Mouse (Mus musculus): ENCODE measurements around the gene Klc3. TPM values are rescaled to one million over a fixed set of nuclear protein-coding genes. Genes with fewer than 3 reads are reported as not detected.

Klc3 gene
- polyA plus RNA-seq (2015; fragmentation: Nextera tagmentation; extraction: Ambion mirVana): 0.34 and 0.51 TPM in 2 replicates

DNA sequence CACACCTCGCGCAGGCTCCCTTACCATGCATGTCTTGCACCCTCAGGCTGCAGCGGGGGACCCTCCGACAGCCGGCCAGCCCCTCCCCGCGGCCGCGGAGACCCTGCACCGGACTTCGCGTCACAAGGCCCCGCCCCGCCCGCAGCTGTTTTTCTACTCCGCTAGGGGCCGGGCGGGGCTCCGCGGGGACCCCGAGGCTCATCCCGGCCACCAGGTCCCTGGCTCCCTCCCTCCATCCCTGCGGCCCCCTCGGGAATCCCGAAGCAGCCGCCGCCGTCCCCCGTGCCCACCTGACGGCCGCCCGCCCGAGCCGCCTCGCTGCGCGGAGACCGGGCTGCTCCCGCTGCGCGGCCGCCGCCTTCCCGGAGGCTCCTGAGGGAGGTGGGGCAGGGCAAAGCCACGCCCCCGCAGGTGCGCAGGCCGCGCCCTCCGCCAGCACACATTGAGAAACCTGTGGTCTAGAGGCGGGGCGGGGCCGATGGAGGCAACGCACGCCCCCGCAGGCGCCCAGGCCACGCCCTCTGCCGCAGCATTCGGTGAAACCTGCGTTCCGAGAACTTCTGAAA, at the start of gene Klc3:
TSS of gene Klc3 (minus strand) at position 374 of the 566 bp plus-strand sequence.
- WGBS (ENCODE audit: insufficient replicate concordance): 0% methylated on average over 59 of the region's 62 CpGs
- peak; percentile 78 for ATAC-seq (ENCODE audit: low read depth)

DNA sequence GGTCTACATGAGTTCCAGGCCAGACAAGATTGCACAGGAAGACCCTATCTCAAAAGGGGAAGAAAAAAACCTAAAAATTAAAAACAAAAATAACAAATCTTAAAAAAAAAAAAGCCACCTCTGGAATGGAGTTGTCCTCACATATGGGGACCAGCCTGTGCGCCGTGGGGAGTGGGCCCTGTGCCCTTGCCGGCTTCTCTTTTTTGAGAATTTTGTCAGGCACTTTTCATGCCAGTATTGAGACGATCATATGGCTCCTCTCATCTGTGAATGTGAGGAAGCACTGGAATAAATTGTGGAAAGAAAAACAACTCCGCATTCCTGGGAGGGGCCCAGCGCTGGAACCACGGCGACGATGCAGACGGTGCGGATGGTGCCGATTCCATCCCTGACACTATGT, 45.3 kb upstream of the Klc3 start:
- no peak overlapping the region for H3K4me2 ChIP-seq (ENCODE audit: low read depth, low read length)
- H3K9ac ChIP-seq (ENCODE audit: low read depth, low read length): no peak overlapping the region
- no peaks in the 10 kb centered on the region for H3K4me1 ChIP-seq (ENCODE audit: control insufficient read depth, low read depth, low read length)
- H3K4me3 ChIP-seq (ENCODE audit: low read depth, low read length): no peak overlapping the region
- WGBS (ENCODE audit: insufficient replicate concordance): 87% methylated on average over 12 of the region's 12 CpGs
- no peaks in the 10 kb centered on the region for H3K9me3 ChIP-seq (replicated peaks; ENCODE audit: control insufficient read depth, low read length)
- H3K27me3 ChIP-seq (ENCODE audit: control insufficient read depth, insufficient read depth, low read depth, low read length): no peaks in the 10 kb centered on the region
- H3K27ac ChIP-seq (ENCODE audit: low read length): no peak overlapping the region
- no peaks in the 10 kb centered on the region for H3K36me3 ChIP-seq (ENCODE audit: control insufficient read depth, insufficient read depth)
- ATAC-seq (ENCODE audit: low read depth): no peak

More for the DNA sequence above, at the start of gene Klc3:
- Histone ChIP-seq H3K4me1 (ENCODE audit: control insufficient read depth, low read depth, low read length) (peaks cover 15% of the 10 kb centered on the region), H3K27ac (ENCODE audit: low read length) (no peak within 1 kb of the TSS), H3K36me3 (ENCODE audit: control insufficient read depth, insufficient read depth) (no peaks in the 10 kb centered on the region), H3K27me3 (ENCODE audit: control insufficient read depth, insufficient read depth, low read depth, low read length) (peaks cover 45% of the 10 kb centered on the region), H3K9me3 (replicated peaks; ENCODE audit: control insufficient read depth, low read length) (peaks cover 7% of the 10 kb centered on the region), H3K4me2 (ENCODE audit: low read depth, low read length) (peak within 1 kb of the TSS; percentile 85), H3K9ac (ENCODE audit: low read depth, low read length) (peak within 1 kb of the TSS; percentile 20; the same call in 1 of the 2 replicates), H3K4me3 (ENCODE audit: low read depth, low read length) (peak within 1 kb of the TSS; percentile 62)

DNA sequence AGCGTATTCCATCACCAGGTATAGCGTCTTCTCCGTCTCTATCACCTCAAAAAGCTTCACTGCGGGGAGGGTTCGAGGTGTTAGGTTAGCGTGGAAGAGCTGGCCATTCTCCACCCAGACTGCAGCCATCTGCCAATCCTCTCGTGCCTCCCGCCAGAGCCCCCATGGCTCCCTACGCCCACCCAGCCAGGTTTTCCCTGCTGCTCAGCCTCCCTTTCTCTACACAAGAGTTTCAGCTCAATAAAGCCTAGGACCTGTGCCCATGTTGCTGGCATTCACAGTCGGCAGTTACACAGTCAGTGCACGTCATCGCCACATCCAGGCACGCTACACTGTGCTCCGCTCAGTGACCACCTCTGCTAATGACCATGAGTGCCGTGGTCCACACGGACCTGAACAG, 43.8 kb upstream of the Klc3 start:
- WGBS (ENCODE audit: insufficient replicate concordance): 80% methylated on average over 16 of the region's 16 CpGs
- no peaks in the 10 kb centered on the region for H3K4me1 ChIP-seq (ENCODE audit: control insufficient read depth, low read depth, low read length)

DNA sequence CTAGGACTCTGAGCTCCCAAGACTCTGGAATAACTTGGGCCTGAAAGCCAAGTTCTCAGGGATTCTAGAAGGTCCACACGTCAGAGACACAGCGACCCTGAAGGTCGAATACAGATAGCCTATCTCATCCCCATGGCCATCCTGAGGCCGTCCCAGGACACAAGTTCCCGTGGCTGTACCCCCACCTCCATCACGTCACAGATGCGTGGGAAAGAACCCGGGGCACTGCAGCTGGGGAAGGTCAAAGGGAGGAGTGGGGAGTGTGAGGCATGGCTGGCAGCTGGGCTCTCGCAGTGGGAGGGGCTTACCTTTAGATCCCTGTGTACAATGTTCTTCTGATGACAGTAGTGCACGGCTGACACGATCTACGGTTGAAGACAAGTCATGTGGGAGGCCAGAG, 40.9 kb upstream of the Klc3 start:
- 73% methylated on average over 12 of the region's 12 CpGs for WGBS (ENCODE audit: insufficient replicate concordance)
- no peak for ATAC-seq (ENCODE audit: low read depth)
- no peaks in the 10 kb centered on the region for H3K27me3 ChIP-seq (ENCODE audit: control insufficient read depth, insufficient read depth, low read depth, low read length)

More for the DNA sequence above, 43.8 kb upstream of the Klc3 start:
- no peaks in the 10 kb centered on the region for H3K9me3 ChIP-seq (replicated peaks; ENCODE audit: control insufficient read depth, low read length)
- no peaks in the 10 kb centered on the region for H3K27me3 ChIP-seq (ENCODE audit: control insufficient read depth, insufficient read depth, low read depth, low read length)
- no peak overlapping the region for H3K4me2 ChIP-seq (ENCODE audit: low read depth, low read length)
- H3K27ac ChIP-seq (ENCODE audit: low read length): no peak overlapping the region
- no peaks in the 10 kb centered on the region for H3K36me3 ChIP-seq (ENCODE audit: control insufficient read depth, insufficient read depth)
- no peak for ATAC-seq (ENCODE audit: low read depth)
- H3K4me3 ChIP-seq (ENCODE audit: low read depth, low read length): no peak overlapping the region
- no peak overlapping the region for H3K9ac ChIP-seq (ENCODE audit: low read depth, low read length)

DNA sequence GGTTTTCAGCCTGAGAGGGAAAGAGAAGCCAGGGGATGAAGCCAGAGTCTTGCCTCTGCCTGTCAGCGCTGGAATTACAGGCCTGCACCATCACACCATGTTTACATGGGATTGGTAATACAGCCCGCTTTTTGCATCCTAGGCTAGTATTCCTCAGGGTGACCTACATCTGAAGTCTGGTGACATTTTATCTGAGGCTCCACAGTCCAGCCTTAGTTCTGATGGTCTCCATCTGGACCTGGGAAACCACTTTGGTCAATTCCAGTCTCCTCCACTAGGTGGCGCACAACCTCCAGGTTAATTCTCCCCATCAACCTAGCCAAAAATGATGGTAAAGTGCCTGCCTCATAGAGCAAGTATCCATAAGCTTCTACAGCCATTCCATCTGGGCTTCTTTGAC, 39.4 kb upstream of the Klc3 start:
- no peaks in the 10 kb centered on the region for H3K9me3 ChIP-seq (replicated peaks; ENCODE audit: control insufficient read depth, low read length)
- no peak overlapping the region for H3K4me2 ChIP-seq (ENCODE audit: low read depth, low read length)
- no peak overlapping the region for H3K27ac ChIP-seq (ENCODE audit: low read length)
- no peak overlapping the region for H3K4me3 ChIP-seq (ENCODE audit: low read depth, low read length)
- no peak for ATAC-seq (ENCODE audit: low read depth)
- WGBS (ENCODE audit: insufficient replicate concordance): 38% methylated on average over 3 of the region's 3 CpGs
- H3K36me3 ChIP-seq (ENCODE audit: control insufficient read depth, insufficient read depth): no peaks in the 10 kb centered on the region; the same call in 1 of the 2 replicates
- H3K9ac ChIP-seq (ENCODE audit: low read depth, low read length): no peak overlapping the region
- no peaks in the 10 kb centered on the region for H3K4me1 ChIP-seq (ENCODE audit: control insufficient read depth, low read depth, low read length)
- H3K27me3 ChIP-seq (ENCODE audit: control insufficient read depth, insufficient read depth, low read depth, low read length): no peaks in the 10 kb centered on the region

More for the DNA sequence above, 40.9 kb upstream of the Klc3 start:
- Histone ChIP-seq H3K4me2 (ENCODE audit: low read depth, low read length) (no peak overlapping the region), H3K9me3 (replicated peaks; ENCODE audit: control insufficient read depth, low read length) (no peaks in the 10 kb centered on the region), H3K4me3 (ENCODE audit: low read depth, low read length) (no peak overlapping the region), H3K36me3 (ENCODE audit: control insufficient read depth, insufficient read depth) (no peaks in the 10 kb centered on the region; the same call in 1 of the 2 replicates), H3K4me1 (ENCODE audit: control insufficient read depth, low read depth, low read length) (no peaks in the 10 kb centered on the region), H3K27ac (ENCODE audit: low read length) (no peak overlapping the region), H3K9ac (ENCODE audit: low read depth, low read length) (no peak overlapping the region)

DNA sequence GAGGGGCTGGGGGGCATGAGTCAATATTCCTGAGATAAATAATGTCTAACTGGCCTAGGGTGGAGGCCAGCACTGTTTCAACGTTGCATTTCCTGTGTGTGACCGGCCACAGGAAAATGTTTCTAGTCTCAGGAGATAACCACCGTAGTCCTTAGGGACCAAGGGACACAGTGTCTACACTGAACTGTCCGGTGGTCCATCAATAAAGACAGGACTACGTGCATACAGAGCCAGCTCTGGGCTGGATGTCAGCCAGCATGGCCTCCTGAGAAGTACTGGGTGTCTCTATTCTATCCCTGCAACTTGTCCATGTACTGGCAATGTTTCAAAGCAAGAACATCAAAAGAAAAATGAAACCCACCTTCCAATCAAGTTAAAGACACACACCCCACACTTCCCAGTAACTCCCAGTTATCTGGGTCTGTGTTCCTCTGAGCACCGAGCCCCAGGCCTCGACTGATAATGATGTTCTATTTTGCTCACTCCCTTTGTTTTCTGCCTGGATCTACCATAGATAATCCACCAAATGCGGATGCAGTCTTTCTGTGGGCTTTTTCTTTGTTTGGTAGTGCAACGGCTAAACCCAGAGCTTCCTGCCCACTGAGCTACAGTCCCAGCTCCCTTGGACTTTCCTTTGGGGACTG, 37.7 kb upstream of the Klc3 start:
- H3K4me2 ChIP-seq (ENCODE audit: low read depth, low read length): no peak overlapping the region
- H3K27ac ChIP-seq (ENCODE audit: low read length): no peak overlapping the region
- H3K9me3 ChIP-seq (replicated peaks; ENCODE audit: control insufficient read depth, low read length): no peaks in the 10 kb centered on the region
- H3K4me3 ChIP-seq (ENCODE audit: low read depth, low read length): no peak overlapping the region
- no peaks in the 10 kb centered on the region for H3K4me1 ChIP-seq (ENCODE audit: control insufficient read depth, low read depth, low read length)
- peaks cover 2% of the 10 kb centered on the region for H3K36me3 ChIP-seq (ENCODE audit: control insufficient read depth, insufficient read depth)
- 45% methylated on average over 9 of the region's 9 CpGs for WGBS (ENCODE audit: insufficient replicate concordance)
- ATAC-seq (ENCODE audit: low read depth): peak; percentile 59
- H3K27me3 ChIP-seq (ENCODE audit: control insufficient read depth, insufficient read depth, low read depth, low read length): no peaks in the 10 kb centered on the region
- no peak overlapping the region for H3K9ac ChIP-seq (ENCODE audit: low read depth, low read length)

DNA sequence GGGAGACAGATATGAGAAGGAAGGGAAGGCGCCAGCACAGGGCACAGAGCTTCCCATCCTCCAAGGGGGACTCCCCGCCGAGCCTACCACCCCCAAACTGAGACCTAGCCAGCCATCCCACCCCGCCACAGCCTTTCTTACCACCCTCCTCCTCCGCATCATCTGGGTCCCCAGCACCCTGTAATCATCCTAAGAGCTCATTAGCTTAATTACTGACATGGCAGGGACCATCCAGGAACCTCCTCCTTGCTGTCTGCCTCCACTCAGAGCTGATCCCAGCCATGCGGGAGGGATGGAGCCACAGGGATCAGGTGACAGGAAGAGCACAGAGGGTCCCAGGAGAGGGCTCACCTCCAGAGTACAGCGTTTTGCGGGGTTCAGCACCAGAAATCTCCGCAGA, 33.1 kb upstream of the Klc3 start:
- Histone ChIP-seq H3K27ac (ENCODE audit: low read length) (no peak overlapping the region), H3K9me3 (replicated peaks; ENCODE audit: control insufficient read depth, low read length) (no peaks in the 10 kb centered on the region), H3K4me3 (ENCODE audit: low read depth, low read length) (no peak overlapping the region), H3K36me3 (ENCODE audit: control insufficient read depth, insufficient read depth) (peaks cover 13% of the 10 kb centered on the region), H3K4me2 (ENCODE audit: low read depth, low read length) (no peak overlapping the region), H3K4me1 (ENCODE audit: control insufficient read depth, low read depth, low read length) (no peaks in the 10 kb centered on the region), H3K27me3 (ENCODE audit: control insufficient read depth, insufficient read depth, low read depth, low read length) (no peaks in the 10 kb centered on the region), H3K9ac (ENCODE audit: low read depth, low read length) (no peak overlapping the region)
- ATAC-seq (ENCODE audit: low read depth): no peak
- 75% methylated on average over 9 of the region's 9 CpGs for WGBS (ENCODE audit: insufficient replicate concordance)

DNA sequence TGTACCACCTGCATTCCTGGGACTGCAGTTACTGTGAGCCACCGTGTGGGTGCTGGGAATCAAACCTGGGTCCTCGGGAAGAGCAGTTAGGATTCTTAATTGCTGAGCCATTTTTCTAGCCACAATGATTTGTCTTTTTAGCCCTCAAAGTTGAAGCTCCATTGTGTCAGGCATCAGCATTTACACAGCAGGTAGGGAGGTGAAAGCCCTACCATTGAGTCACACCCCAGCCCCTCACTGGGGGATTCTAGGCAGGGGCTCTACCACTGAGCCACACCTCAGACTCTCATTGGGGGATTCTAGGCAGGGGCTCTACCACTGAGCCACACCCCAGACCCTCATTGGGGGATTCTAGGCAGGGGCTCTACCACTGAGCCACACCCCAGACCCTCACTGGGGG, 32.4 kb upstream of the Klc3 start:
- Histone ChIP-seq H3K36me3 (ENCODE audit: control insufficient read depth, insufficient read depth) (peaks cover 13% of the 10 kb centered on the region), H3K27me3 (ENCODE audit: control insufficient read depth, insufficient read depth, low read depth, low read length) (no peaks in the 10 kb centered on the region), H3K4me2 (ENCODE audit: low read depth, low read length) (no peak overlapping the region), H3K9ac (ENCODE audit: low read depth, low read length) (no peak overlapping the region), H3K4me1 (ENCODE audit: control insufficient read depth, low read depth, low read length) (no peaks in the 10 kb centered on the region), H3K9me3 (replicated peaks; ENCODE audit: control insufficient read depth, low read length) (no peaks in the 10 kb centered on the region), H3K27ac (ENCODE audit: low read length) (no peak overlapping the region), H3K4me3 (ENCODE audit: low read depth, low read length) (no peak overlapping the region)
- ATAC-seq (ENCODE audit: low read depth): no peak
- 62% methylated on average over 2 of the region's 2 CpGs for WGBS (ENCODE audit: insufficient replicate concordance)

DNA sequence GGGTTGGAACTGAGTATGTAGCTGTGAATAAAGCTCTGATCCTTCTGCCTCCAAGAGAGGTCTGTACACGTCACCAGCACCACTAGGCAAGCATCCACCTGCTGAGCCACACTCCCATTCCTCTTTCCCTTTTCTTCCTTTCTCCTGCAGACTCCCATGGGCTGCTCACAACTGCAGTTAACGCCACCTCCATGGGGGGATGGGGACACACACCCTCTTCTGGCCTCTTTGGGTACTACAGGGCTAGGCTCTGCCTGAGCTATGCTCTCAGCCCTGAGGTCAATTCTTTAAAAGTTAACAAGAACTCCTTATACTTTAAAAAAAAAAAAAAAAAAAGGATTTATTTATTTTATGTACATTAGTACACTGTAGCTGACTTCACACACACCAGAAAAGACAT, 28.6 kb upstream of the Klc3 start:
- no peak for ATAC-seq (ENCODE audit: low read depth)
- Histone ChIP-seq H3K27me3 (ENCODE audit: control insufficient read depth, insufficient read depth, low read depth, low read length) (no peaks in the 10 kb centered on the region), H3K9ac (ENCODE audit: low read depth, low read length) (no peak overlapping the region), H3K9me3 (replicated peaks; ENCODE audit: control insufficient read depth, low read length) (no peaks in the 10 kb centered on the region), H3K4me1 (ENCODE audit: control insufficient read depth, low read depth, low read length) (no peaks in the 10 kb centered on the region), H3K4me2 (ENCODE audit: low read depth, low read length) (no peak overlapping the region), H3K4me3 (ENCODE audit: low read depth, low read length) (no peak overlapping the region), H3K27ac (ENCODE audit: low read length) (no peak overlapping the region), H3K36me3 (ENCODE audit: control insufficient read depth, insufficient read depth) (peaks cover 13% of the 10 kb centered on the region)
- WGBS (ENCODE audit: insufficient replicate concordance): 86% methylated on average over 2 of the region's 2 CpGs

All from liver, embryonic 16.5 days (tissue).